Mouse (Mus musculus) spleen, postnatal 36 days (tissue): ENCODE results near the gene 9530053A07Rik.
"Not testable (repeated sequence)": the region's sequence is repeated elsewhere in the genome, so short reads cannot be mapped to it uniquely, and the experiment has no call there.

ENCODE experiments used
- DNase-seq, 2 experiments: peaks; one replicate each; pipeline ENCODE4 v3.0.0; 2022; ENCODE audit warnings: low spot score in 2 of 2, mixed read lengths in 1 of 2

Gene 9530053A07Rik

DNA sequence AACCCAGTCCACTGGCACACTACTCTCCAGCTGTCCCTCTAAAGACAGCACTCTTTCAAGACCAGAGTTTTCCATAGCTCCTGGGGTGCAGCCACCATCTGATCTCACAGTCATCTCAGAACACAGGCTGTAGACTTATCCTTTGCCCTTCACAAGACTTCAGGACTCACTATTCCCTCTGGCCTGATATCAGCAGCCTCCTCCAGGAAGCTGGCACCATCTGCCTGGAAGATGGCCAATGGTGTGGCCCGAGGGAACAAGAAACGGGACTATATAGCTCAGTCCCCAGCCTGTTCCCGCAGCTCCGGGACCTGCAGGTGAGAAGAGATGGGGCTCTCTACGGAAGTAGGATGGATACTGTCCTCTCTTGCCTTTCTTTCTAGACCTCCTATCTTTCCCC lies at the start of gene 9530053A07Rik:
Gene 9530053A07Rik (plus strand): TSS at position 301 of the 400 bp plus-strand sequence.
- DNase-seq: no peak

- DNase-seq: no peak
These were observed 45.1 kb upstream of the 9530053A07Rik start for GRCm38 (mm10) chr7:28084215-28084614.

- DNase-seq: no peak
These were observed 43.0 kb upstream of the 9530053A07Rik start for GRCm38 (mm10) chr7:28086236-28086635.

- DNase-seq: no peak
These were observed 35.7 kb upstream of the 9530053A07Rik start for GRCm38 (mm10) chr7:28093541-28093940.

GRCm38 (mm10) chr7:28099101-28099500 lies 30.2 kb upstream of the 9530053A07Rik start:
- DNase-seq: no peak

GRCm38 (mm10) chr7:28100596-28101590 lies 28.4 kb upstream of the 9530053A07Rik start:
- no peak for DNase-seq

DNA sequence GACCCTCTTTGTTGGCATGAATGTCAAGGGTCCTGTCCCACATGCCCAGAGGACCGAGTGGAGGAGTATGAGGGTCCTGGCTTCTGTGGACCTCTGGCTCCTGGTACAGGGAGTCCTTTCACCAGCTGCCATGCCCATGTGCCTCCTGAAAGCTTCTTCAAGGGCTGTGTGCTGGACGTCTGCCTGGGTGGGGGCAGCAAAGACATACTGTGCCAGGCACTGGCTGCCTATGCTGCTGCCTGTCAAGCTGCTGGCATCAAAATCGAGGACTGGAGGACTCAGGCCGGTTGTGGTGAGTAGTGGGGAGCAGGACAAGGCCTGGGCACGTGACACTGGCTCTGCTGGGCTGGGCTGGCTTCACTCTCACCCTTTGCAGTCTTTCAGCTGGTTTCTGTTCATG lies 26.3 kb upstream of the 9530053A07Rik start:
- not testable (repeated sequence) for DNase-seq

GRCm38 (mm10) chr7:28104670-28105069 lies 24.6 kb upstream of the 9530053A07Rik start:
- no peak for DNase-seq

DNA sequence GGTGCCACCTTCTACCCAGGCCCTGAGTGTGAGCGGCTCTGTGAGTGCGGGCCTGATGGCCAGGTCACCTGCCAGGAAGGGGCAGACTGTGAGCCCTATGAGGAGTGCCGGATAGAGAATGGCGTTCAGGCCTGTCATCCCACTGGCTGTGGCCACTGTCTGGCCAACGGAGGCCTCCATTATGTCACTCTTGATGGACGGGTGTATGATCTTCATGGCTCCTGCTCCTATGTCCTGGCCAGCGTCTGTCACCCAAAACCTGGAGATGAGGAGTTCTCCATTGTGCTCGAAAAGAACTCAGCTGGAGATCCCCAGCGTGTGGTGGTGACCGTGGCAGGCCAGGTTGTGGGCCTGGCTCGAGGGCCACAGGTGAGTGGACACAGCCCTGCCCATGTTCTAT lies 23.0 kb upstream of the 9530053A07Rik start:
- no peak for DNase-seq

DNA sequence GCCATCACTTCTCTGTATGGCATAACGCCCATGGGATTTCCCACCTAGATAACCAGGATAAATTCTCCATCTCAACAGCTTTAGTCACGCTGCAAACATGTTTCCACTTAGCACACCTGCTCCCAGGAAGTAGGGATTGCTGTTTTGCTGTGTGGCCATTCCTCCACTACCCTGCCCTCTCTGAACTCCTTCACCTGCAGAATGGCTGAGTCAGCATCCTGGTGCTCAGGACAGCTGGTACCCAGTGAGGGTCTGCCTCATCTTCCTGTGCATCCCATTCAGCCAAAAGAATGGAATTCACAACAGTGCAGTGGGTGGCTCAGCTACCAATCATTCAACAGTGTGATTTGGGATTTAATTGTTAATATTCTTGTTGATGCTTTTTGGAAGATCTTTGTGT lies 14.6 kb upstream of the 9530053A07Rik start:
- no peak for DNase-seq

DNA sequence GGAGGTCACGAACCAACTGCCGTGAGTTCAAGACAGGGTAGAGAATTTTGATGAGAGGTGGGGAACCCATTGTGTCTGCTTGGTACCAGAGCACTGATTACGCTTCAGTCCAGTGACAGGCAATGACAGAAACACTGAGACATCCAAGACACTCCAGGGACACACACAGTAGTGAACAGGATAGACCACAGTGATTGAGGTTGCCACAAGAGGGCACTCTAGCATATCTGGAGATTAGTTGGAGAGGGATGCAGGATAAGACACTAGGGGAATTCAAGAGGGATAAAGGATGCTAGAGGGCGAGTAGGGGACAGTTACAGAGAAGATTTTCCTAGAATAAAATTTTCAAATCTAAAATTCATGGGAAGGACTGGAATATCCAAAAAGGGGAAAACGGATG lies 8.3 kb downstream of the 9530053A07Rik start:
- DNase-seq: no peak

GRCm38 (mm10) chr7:28148263-28148662 lies 19.0 kb downstream of the 9530053A07Rik start:
- DNase-seq: peak; percentile 25 to 39

- no peak for DNase-seq
These were observed 20.6 kb downstream of the 9530053A07Rik start for GRCm38 (mm10) chr7:28149841-28150240.

DNA sequence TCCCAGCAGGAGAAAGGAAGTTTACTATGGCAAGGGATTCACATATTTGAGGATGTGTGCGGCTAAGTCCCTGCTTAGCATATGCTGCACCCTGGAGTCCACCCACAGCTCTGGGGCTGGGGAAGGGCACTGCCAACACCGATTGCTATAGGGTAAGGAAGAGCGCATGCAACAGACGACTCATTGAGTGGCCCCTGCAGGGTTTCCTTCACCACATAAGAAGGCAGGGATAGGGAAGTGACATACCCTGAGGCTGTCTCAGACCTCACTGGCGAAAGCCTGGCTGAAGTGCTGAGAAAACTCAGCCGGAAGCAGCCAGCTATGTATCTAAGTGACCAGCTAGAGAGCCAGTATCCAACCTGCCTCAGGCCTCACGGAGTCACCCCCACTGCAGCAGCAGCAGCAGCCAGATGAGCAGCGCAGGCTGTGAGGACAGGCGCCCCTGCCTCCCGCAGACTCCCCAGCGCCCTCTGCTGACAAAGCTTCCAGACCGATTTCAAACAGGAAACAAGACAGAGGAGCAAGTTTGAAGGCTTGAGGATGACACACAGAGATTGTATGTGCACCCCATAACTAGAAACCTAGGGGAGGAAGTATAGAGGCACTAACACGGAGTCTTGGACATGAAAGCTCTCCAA lies 22.4 kb downstream of the 9530053A07Rik start:
- DNase-seq: peak; percentile 12 to 19

GRCm38 (mm10) chr7:28153595-28153994 lies 24.3 kb downstream of the 9530053A07Rik start:
- not testable (repeated sequence) for DNase-seq

GRCm38 (mm10) chr7:28159292-28159691 lies 30.0 kb downstream of the 9530053A07Rik start:
- DNase-seq: no peak

GRCm38 (mm10) chr7:28159893-28160292 lies 30.6 kb downstream of the 9530053A07Rik start:
- DNase-seq: no peak

DNA sequence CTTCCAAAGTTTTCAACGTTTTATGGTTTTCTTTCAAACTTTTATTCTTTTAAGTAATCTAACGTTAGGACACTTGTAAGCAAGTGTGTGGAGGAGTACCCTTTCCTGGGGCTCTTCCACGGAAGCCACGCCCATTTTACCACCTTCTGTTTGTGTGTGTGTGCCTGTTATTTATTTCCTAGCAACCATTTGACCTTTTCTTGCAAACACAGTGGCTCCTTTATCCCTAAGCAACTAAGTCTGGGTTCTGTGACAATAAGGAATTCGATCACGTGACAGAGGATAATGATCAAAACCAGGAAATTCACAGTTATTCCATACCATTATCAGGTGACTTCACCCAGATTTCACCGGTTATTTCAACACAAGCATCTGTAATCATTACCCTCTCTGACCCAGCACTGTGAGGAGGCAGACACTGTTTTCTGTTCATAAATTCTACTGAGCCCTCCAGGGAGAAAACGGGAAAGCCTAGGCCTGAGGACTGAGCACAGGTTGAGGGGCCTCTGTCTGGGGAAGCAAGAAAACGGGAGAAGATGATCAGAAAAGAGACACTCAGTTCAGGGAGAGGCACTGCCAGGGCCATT lies 32.0 kb downstream of the 9530053A07Rik start:
- DNase-seq: no peak

DNA sequence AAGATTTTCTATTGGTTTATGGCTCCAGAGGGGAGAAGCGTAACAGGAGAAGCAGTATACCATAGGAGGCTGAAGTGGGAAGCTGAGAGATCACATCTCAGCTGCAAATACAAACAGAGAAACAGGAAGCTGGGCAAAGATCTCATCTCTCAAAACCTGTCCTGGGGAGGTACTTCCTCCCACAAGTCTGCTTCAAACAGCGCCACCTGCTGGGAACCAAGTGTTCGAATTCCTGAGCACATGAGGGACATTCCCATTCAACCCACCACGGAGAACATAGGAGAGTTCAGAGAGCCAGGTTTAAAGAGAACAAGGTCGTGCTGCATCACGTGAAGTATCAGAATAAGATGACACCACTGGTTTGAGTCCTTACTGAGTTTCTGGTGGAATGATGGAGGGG lies 36.1 kb downstream of the 9530053A07Rik start:
- DNase-seq: no peak

DNA sequence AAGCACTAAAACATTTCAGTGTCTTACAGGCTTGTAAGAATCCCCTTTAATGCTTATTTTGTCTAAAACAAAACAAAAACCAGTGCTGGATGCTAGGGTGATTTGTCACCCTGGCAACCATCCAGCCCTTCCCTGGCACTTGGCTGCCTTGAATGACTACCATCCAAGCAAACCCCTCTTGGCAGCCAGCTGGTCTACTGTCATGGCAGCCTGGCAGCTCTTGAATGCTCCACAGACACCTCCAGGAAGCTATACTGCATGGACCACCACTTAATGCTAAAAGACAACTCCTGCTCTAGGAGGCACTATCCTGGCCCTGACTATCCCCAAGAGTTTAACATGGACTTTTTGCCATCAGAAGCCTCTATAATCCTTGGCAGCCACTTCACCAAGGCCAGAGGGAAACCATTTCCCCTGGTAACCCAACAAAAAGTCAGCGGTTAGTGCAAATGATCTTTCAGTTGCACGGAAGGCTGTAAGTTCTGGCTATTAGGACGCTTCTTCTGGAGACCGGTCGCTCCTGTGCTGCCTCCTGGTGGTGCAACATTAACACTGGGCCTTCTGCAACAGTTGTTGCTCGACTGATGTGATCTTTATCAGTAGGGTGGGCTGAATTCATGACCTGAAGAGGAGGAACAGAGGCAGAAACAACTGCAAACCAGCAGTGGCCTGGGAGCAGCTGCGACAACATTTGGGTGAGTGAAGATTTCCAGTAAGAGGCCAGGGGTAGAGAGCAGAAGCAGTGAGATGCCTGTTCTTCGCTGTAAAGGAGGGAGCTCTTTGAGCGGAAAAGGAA lies 39.3 kb downstream of the 9530053A07Rik start:
- peak; percentile 61 to 62 for DNase-seq
